ENCODE assay signal across 22 mouse cellular contexts in genomic region chr17:72395956-72396355, GRCm38 (mm10).
DNase-seq lines count a peak whose midpoint lies in the region; ATAC-seq and TF ChIP-seq lines count a peak whose summit lies in the region.
"Had no signal": no experiment of that assay in that cellular context is flagged by ENCODE, and none has a peak within 500 bp of the region (broad histone marks: within the 10 kb centered on the region; RNA-seq: fewer than 3 reads in every experiment).

No protein-coding gene starts in this region.

- no peak overlapping the region for H3K4me2 ChIP-seq in kidney, postnatal 0 days (ENCODE audit: low read length)
- peak overlapping the region; percentile 31 for H3K4me2 ChIP-seq in limb, embryonic 13.5 days (replicated peaks)
- H3K4me2 ChIP-seq: forebrain, embryonic 12.5 days; hindbrain, embryonic 12.5 days; liver, embryonic 15.5 days; midbrain, embryonic 11.5 days had no signal

- H3K4me3 ChIP-seq in kidney, postnatal 0 days (replicated peaks; ENCODE audit: low read depth, low read length), result no peak overlapping the region
- no peak overlapping the region for H3K4me3 ChIP-seq in limb, embryonic 13.5 days
- H3K4me3 ChIP-seq: forebrain, embryonic 12.5 days; hindbrain, embryonic 12.5 days; layer of hippocampus, adult 2 months; liver, embryonic 15.5 days had no signal

- H3K9me3 ChIP-seq in kidney, postnatal 0 days (replicated peaks; ENCODE audit: low read length), result no peaks in the 10 kb centered on the region
- no peaks in the 10 kb centered on the region for H3K9me3 ChIP-seq in limb, embryonic 13.5 days
- H3K9me3 ChIP-seq: forebrain, embryonic 12.5 days; hindbrain, embryonic 12.5 days; liver, embryonic 15.5 days had no signal

- TF ChIP-seq CTCF in kidney, postnatal 0 days (IDR thresholded peaks at IDR 0.05; ENCODE audit: low read depth), result no peak

- no peaks in the 10 kb centered on the region for H3K4me1 ChIP-seq in kidney, postnatal 0 days (replicated peaks; ENCODE audit: insufficient read depth, low read length)
- no peaks in the 10 kb centered on the region for H3K4me1 ChIP-seq in limb, embryonic 13.5 days
- H3K4me1 ChIP-seq: liver, embryonic 15.5 days had no signal

- no peak overlapping the region for H3K9ac ChIP-seq in kidney, postnatal 0 days (ENCODE audit: low read depth, low read length)
- H3K9ac ChIP-seq in limb, embryonic 13.5 days, result no peak overlapping the region
- H3K9ac ChIP-seq: forebrain, embryonic 12.5 days; hindbrain, embryonic 12.5 days; liver, embryonic 15.5 days had no signal

- H3K27ac ChIP-seq in kidney, postnatal 0 days, result no peak overlapping the region
- H3K27ac ChIP-seq in limb, embryonic 13.5 days, result no peak overlapping the region
- H3K27ac ChIP-seq: forebrain, embryonic 12.5 days; hindbrain, embryonic 12.5 days; layer of hippocampus, adult 2 months; liver, embryonic 15.5 days; macrophage had no signal

- H3K27me3 ChIP-seq in kidney, postnatal 0 days (ENCODE audit: insufficient read depth, low read length), result no peaks in the 10 kb centered on the region
- no peaks in the 10 kb centered on the region for H3K27me3 ChIP-seq in limb, embryonic 13.5 days
- H3K27me3 ChIP-seq: forebrain, embryonic 12.5 days; hindbrain, embryonic 12.5 days; liver, embryonic 15.5 days had no signal

- ATAC-seq in kidney, postnatal 0 days (replicated peaks; ENCODE audit: low FRiP score, low read depth), result no peak
- no peak for ATAC-seq in limb, embryonic 13.5 days (ENCODE audit: low FRiP score, low read depth)
- no peak for ATAC-seq in granulocyte monocyte progenitor cell, adult 5-6 weeks (replicated peaks; ENCODE audit: poor library complexity, severe bottlenecking)
- ATAC-seq: activated CD4-positive, CD25-positive, alpha-beta regulatory T cell, adult 4 months; intestine, postnatal 0 days had no signal

- H3K36me3 ChIP-seq in kidney, postnatal 0 days (ENCODE audit: insufficient read depth, low read length), result no peaks in the 10 kb centered on the region
- no peaks in the 10 kb centered on the region for H3K36me3 ChIP-seq in limb, embryonic 13.5 days
- H3K36me3 ChIP-seq: forebrain, embryonic 12.5 days; hindbrain, embryonic 12.5 days; liver, embryonic 15.5 days had no signal

- 11% methylated on average over 8 of the region's 8 CpGs for WGBS in kidney, postnatal 0 days
- WGBS in limb, embryonic 13.5 days, result 14% methylated on average over 8 of the region's 8 CpGs

- intact Hi-C loops in left cerebral cortex, postnatal 25 days (cut with DNase I), result no loop called here

- DNase-seq in kidney, postnatal 0 days (ENCODE audit: low spot score), result peak; percentile 50
- DNase-seq in kidney, postnatal 36 days, result no peak
- peak; percentile 24 for DNase-seq in brain, adult 2 months (ENCODE audit: low read depth, low spot score)
- DNase-seq in embryo, embryonic 10.5 days (ENCODE audit: low spot score), result peak; percentile 12
- no peak for DNase-seq in left cerebral cortex, postnatal 25 days (ENCODE audit: low spot score in 2 of 2)
- DNase-seq: adrenal gland, postnatal 10 days; cerebellum, adult 9-10 months; kidney, postnatal 10 days; layer of hippocampus, postnatal 36 days; liver; thymus, adult 18-20 months; thymus, postnatal 4 days had no signal

Comparison
In these comparisons a context has a peak if more than half of its experiments do, and no peak if none do; other contexts are left out.
1. DNase-seq: peak in kidney, postnatal 0 days (single experiment), brain, adult 2 months (single experiment) and embryo, embryonic 10.5 days (single experiment); none in kidney, postnatal 36 days (0 of 2) and left cerebral cortex, postnatal 25 days (0 of 2).